In genomic region chr1:52454509-52455001, GRCm38 (mm10) we compare ENCODE assay signal across 9 mouse cellular contexts. TPM values are rescaled to one million over a fixed set of nuclear protein-coding genes. Genes with fewer than 3 reads are reported as not detected.
DNase-seq lines count a peak whose midpoint lies in the region; ATAC-seq lines count a peak whose summit lies in the region.
"Had no signal": no experiment of that assay in that cellular context is flagged by ENCODE, and none has a peak within 500 bp of the region (broad histone marks: within the 10 kb centered on the region; RNA-seq: fewer than 3 reads in every experiment).

No protein-coding gene starts in this region.

- DNase-seq in gastrocnemius, postnatal 10 days, result peak; percentile 14
- DNase-seq in gastrocnemius, postnatal 36 days, result no peak
- DNase-seq in MEL-GATA-1-ER (ENCODE audit: extremely low read depth, low read depth), result peak; percentile 94
- peak; percentile 9 for DNase-seq in lung, postnatal 25 days (ENCODE audit: low spot score)
- no peak for DNase-seq in kidney, adult 9 months
- no peak for DNase-seq in embryo, embryonic 10.5 days (ENCODE audit: low spot score)
- no peak for DNase-seq in embryo, embryonic 10 days (ENCODE audit: low spot score)

- intact Hi-C loops in gastrocnemius, postnatal 36 days (cut with DNase I), result no loop called here

- no peaks in the 10 kb centered on the region for H3K27me3 ChIP-seq in heart, embryonic 12.5 days (replicated peaks)
- H3K27me3 ChIP-seq: limb, embryonic 12.5 days had no signal

- H3K36me3 ChIP-seq in heart, embryonic 12.5 days, result peaks cover 14% of the 10 kb centered on the region
- H3K36me3 ChIP-seq: limb, embryonic 12.5 days had no signal

- H3K9me3 ChIP-seq in heart, embryonic 12.5 days (replicated peaks), result no peaks in the 10 kb centered on the region
- H3K9me3 ChIP-seq: limb, embryonic 12.5 days had no signal

- H3K4me1 ChIP-seq in heart, embryonic 12.5 days (replicated peaks), result peaks cover 11% of the 10 kb centered on the region
- H3K4me1 ChIP-seq: limb, embryonic 12.5 days had no signal

- no peak overlapping the region for H3K9ac ChIP-seq in heart, embryonic 12.5 days
- H3K9ac ChIP-seq: limb, embryonic 12.5 days had no signal

- ATAC-seq in heart, embryonic 12.5 days (ENCODE audit: insufficient number of reproducible peaks, low FRiP score), result peak; percentile 55

- 36% methylated on average over 3 of the region's 3 CpGs for WGBS in heart, embryonic 12.5 days

- no peak overlapping the region for H3K27ac ChIP-seq in heart, embryonic 12.5 days (ENCODE audit: poor library complexity, severe bottlenecking)
- H3K27ac ChIP-seq: limb, embryonic 12.5 days had no signal

- no peak overlapping the region for H3K4me3 ChIP-seq in heart, embryonic 12.5 days
- H3K4me3 ChIP-seq: limb, embryonic 12.5 days had no signal

- H3K4me2 ChIP-seq in heart, embryonic 12.5 days, result no peak overlapping the region
- H3K4me2 ChIP-seq: limb, embryonic 12.5 days had no signal

RNA-seq across cellular contexts. Expression of gene Nab1, which starts 45.9 kb away (rescaled TPM):
- 10 to 100 TPM; 19.8 to 22.7 TPM for total RNA-seq in gastrocnemius, postnatal 10 days (2021)
- total RNA-seq in gastrocnemius, postnatal 36 days (2021), result 10 to 100 TPM in 1 of 2 experiments, 1 to 10 TPM in 1; 9.3 to 11.7 TPM
- polyA plus RNA-seq in heart, embryonic 12.5 days (2016; fragmentation: Nextera tagmentation; extraction: Ambion mirVana), result 29.3 and 32.7 TPM in 2 replicates

Comparison
In these comparisons a context has a peak if more than half of its experiments do, and no peak if none do; other contexts are left out.
1. DNase-seq: peak in gastrocnemius, postnatal 10 days (single experiment), MEL-GATA-1-ER (single experiment) and lung, postnatal 25 days (single experiment); none in gastrocnemius, postnatal 36 days (0 of 2), kidney, adult 9 months (single experiment), embryo, embryonic 10.5 days (single experiment) and embryo, embryonic 10 days (single experiment).